In genomic region chr16:22621299-22621920, GRCm38 (mm10) we compare ENCODE assay signal across 21 mouse cellular contexts. TPM values are rescaled to one million over a fixed set of nuclear protein-coding genes. Genes with fewer than 3 reads are reported as not detected.
A peak's percentile ranks its signal among the peaks of the same experiment; 100 is the strongest.
DNase-seq lines count a peak whose midpoint lies in the region; ATAC-seq lines count a peak whose summit lies in the region.
"Had no signal": no experiment of that assay in that cellular context is flagged by ENCODE, and none has a peak within 500 bp of the region (broad histone marks: within the 10 kb centered on the region; RNA-seq: fewer than 3 reads in every experiment).

No protein-coding gene starts in this region.

- H3K4me2 ChIP-seq in intestine, embryonic 16.5 days (ENCODE audit: low read depth, low read length): peak overlapping the region; percentile 46
- no peak overlapping the region for H3K4me2 ChIP-seq in stomach, embryonic 16.5 days (ENCODE audit: low read depth, low read length)
- H3K4me2 ChIP-seq: forebrain, embryonic 13.5 days; heart, embryonic 11.5 days; hindbrain, embryonic 14.5 days had no signal

- 0 out of 2 replicates have a peak overlapping the region, but pooled peaks have one; percentile 17 for H3K9ac ChIP-seq in intestine, embryonic 16.5 days (ENCODE audit: low read depth, low read length)
- H3K9ac ChIP-seq in stomach, embryonic 16.5 days (ENCODE audit: low read length): no peak overlapping the region
- H3K9ac ChIP-seq: forebrain, embryonic 13.5 days; hindbrain, embryonic 14.5 days had no signal

- peaks cover 7% of the 10 kb centered on the region; the same call in 1 of the 2 replicates for H3K4me1 ChIP-seq in intestine, embryonic 16.5 days (ENCODE audit: control insufficient read depth, insufficient read depth, low read length)
- no peaks in the 10 kb centered on the region for H3K4me1 ChIP-seq in stomach, embryonic 16.5 days (ENCODE audit: control insufficient read depth, insufficient read depth, low read length)

- peak; percentile 83 for ATAC-seq in intestine, embryonic 16.5 days
- ATAC-seq in stomach, embryonic 16.5 days (ENCODE audit: insufficient read depth, low FRiP score): peak; percentile 42; the same call in 1 of the 2 replicates
- ATAC-seq: activated CD4-positive, CD25-positive, alpha-beta regulatory T cell, adult 4 months; forebrain, embryonic 13.5 days; forebrain, embryonic 16.5 days had no signal

- H3K27ac ChIP-seq in intestine, embryonic 16.5 days (ENCODE audit: low read length): peak overlapping the region; percentile 84
- no peak overlapping the region for H3K27ac ChIP-seq in stomach, embryonic 16.5 days (ENCODE audit: low read length)
- H3K27ac ChIP-seq: forebrain, embryonic 10.5 days; forebrain, embryonic 13.5 days; hindbrain, embryonic 14.5 days had no signal

- no peaks in the 10 kb centered on the region for H3K27me3 ChIP-seq in intestine, embryonic 16.5 days (replicated peaks; ENCODE audit: control insufficient read depth, insufficient read depth, low read length)
- no peaks in the 10 kb centered on the region for H3K27me3 ChIP-seq in stomach, embryonic 16.5 days (ENCODE audit: control insufficient read depth, insufficient read depth, low read length)
- H3K27me3 ChIP-seq: forebrain, embryonic 13.5 days had no signal

- H3K36me3 ChIP-seq in intestine, embryonic 16.5 days (ENCODE audit: control insufficient read depth, insufficient read depth, low read length): no peaks in the 10 kb centered on the region
- H3K36me3 ChIP-seq in stomach, embryonic 16.5 days (ENCODE audit: control insufficient read depth, insufficient read depth, low read length): no peaks in the 10 kb centered on the region
- H3K36me3 ChIP-seq: forebrain, embryonic 10.5 days had no signal

- H3K4me3 ChIP-seq in intestine, embryonic 16.5 days (ENCODE audit: low read length): peak overlapping the region; percentile 18
- H3K4me3 ChIP-seq in stomach, embryonic 16.5 days (replicated peaks; ENCODE audit: low read length): no peak overlapping the region
- H3K4me3 ChIP-seq: forebrain, embryonic 10.5 days; forebrain, embryonic 13.5 days had no signal

- H3K9me3 ChIP-seq in intestine, embryonic 16.5 days (ENCODE audit: control insufficient read depth, low read length): no peaks in the 10 kb centered on the region
- H3K9me3 ChIP-seq in stomach, embryonic 16.5 days (replicated peaks; ENCODE audit: control insufficient read depth, low read length): no peaks in the 10 kb centered on the region
- H3K9me3 ChIP-seq: forebrain, embryonic 10.5 days; forebrain, embryonic 13.5 days had no signal

- peak; percentile 15 for DNase-seq in kidney, adult 11 months
- no peak for DNase-seq in kidney, postnatal 25 days
- peak; percentile 11 to 15 for DNase-seq in kidney, adult 8-10 months
- DNase-seq in kidney, postnatal 14 days: no peak
- DNase-seq in layer of hippocampus, adult 18-20 months (ENCODE audit: low spot score in 2 of 2): no peak
- no peak for DNase-seq in heart, postnatal 4 days
- DNase-seq: adrenal gland, adult 8-10 months; adrenal gland, postnatal 25 days; cerebellum, adult 11-12 months; cerebellum, adult 9-10 months; cerebellum, postnatal 14 days; gastrocnemius, postnatal 10 days; heart, adult 11 months had no signal

- WGBS in intestine, embryonic 16.5 days: 62% methylated on average over 13 of the region's 13 CpGs
- WGBS in stomach, embryonic 16.5 days: 77% methylated on average over 13 of the region's 13 CpGs

RNA-seq across cellular contexts. Expression of gene Dgkg, which starts 35.6 kb away (rescaled TPM):
- polyA plus RNA-seq in intestine, embryonic 16.5 days (2015; fragmentation: Nextera tagmentation; extraction: Ambion mirVana): 5.5 and 5.9 TPM in 2 replicates
- 1.3 and 2.1 TPM in 2 replicates for polyA plus RNA-seq in stomach, embryonic 16.5 days (2015; fragmentation: Nextera tagmentation; extraction: Ambion mirVana)
- 100 to 1,000 TPM; 209 to 215 TPM for total RNA-seq in layer of hippocampus, adult 18-20 months (2021)
- total RNA-seq in heart, postnatal 4 days (2021): under 1 TPM; 0.71 to 0.72 TPM

Comparison
In these comparisons a context has a peak if more than half of its experiments do, and no peak if none do; other contexts are left out.
1. DNase-seq: peak in kidney, adult 11 months (single experiment) and kidney, adult 8-10 months (2 of 2); none in kidney, postnatal 25 days (0 of 2), kidney, postnatal 14 days (single experiment), layer of hippocampus, adult 18-20 months (0 of 2) and heart, postnatal 4 days (single experiment).
2. RNA of gene Dgkg, which starts 35.6 kb away (total RNA-seq): 209 to 215 TPM in layer of hippocampus, adult 18-20 months; 0.71 to 0.72 TPM in heart, postnatal 4 days; every median in the first group is over 100 times any median in the second.